ENCODE assay signal across 15 mouse cellular contexts in genomic region chr16:10732421-10732820, GRCm38 (mm10). TPM values are rescaled to one million over a fixed set of nuclear protein-coding genes. Genes with fewer than 3 reads are reported as not detected.
DNase-seq lines count a peak whose midpoint lies in the region; ATAC-seq and TF ChIP-seq lines count a peak whose summit lies in the region.
"Had no signal": no experiment of that assay in that cellular context is flagged by ENCODE, and none has a peak within 500 bp of the region (broad histone marks: within the 10 kb centered on the region; RNA-seq: fewer than 3 reads in every experiment).

No protein-coding gene starts in this region.

- peak overlapping the region; percentile 65 for H3K4me2 ChIP-seq in liver, embryonic 13.5 days
- no peak overlapping the region for H3K4me2 ChIP-seq in forebrain, postnatal 0 days (ENCODE audit: low read depth)
- H3K4me2 ChIP-seq in heart, embryonic 12.5 days = no peak overlapping the region
- H3K4me2 ChIP-seq: hindbrain, embryonic 13.5 days had no signal

- no peak for TF ChIP-seq CTCF in forebrain, postnatal 0 days (IDR thresholded peaks at IDR 0.05; ENCODE audit: low read depth)

- no peaks in the 10 kb centered on the region for H3K36me3 ChIP-seq in liver, embryonic 13.5 days
- no peaks in the 10 kb centered on the region for H3K36me3 ChIP-seq in splenic B cell, adult 2 months (ENCODE audit: control insufficient read depth, insufficient read depth, low read length, poor library complexity, severe bottlenecking)
- H3K36me3 ChIP-seq in forebrain, postnatal 0 days (ENCODE audit: insufficient read depth) = no peaks in the 10 kb centered on the region
- no peaks in the 10 kb centered on the region for H3K36me3 ChIP-seq in heart, embryonic 12.5 days

- peak overlapping the region; percentile 41; the same call in 1 of the 2 replicates for H3K9ac ChIP-seq in liver, embryonic 13.5 days
- H3K9ac ChIP-seq in forebrain, postnatal 0 days = no peak overlapping the region
- H3K9ac ChIP-seq in heart, embryonic 12.5 days = no peak overlapping the region
- H3K9ac ChIP-seq: hindbrain, embryonic 13.5 days had no signal

- WGBS in liver, embryonic 13.5 days (ENCODE audit: insufficient replicate concordance) = 16% methylated on average over 5 of the region's 5 CpGs
- WGBS in forebrain, postnatal 0 days = 91% methylated on average over 5 of the region's 5 CpGs
- 70% methylated on average over 5 of the region's 5 CpGs for WGBS in heart, embryonic 12.5 days

- no peaks in the 10 kb centered on the region for H3K27me3 ChIP-seq in liver, embryonic 13.5 days
- H3K27me3 ChIP-seq in splenic B cell, adult 2 months (ENCODE audit: control insufficient read depth, insufficient read depth, low read length, poor library complexity, severe bottlenecking) = no peaks in the 10 kb centered on the region
- H3K27me3 ChIP-seq in forebrain, postnatal 0 days (ENCODE audit: insufficient read depth, low read length) = no peaks in the 10 kb centered on the region
- no peaks in the 10 kb centered on the region for H3K27me3 ChIP-seq in heart, embryonic 12.5 days (replicated peaks)
- H3K27me3 ChIP-seq: hindbrain, embryonic 13.5 days had no signal

- no peaks in the 10 kb centered on the region for H3K9me3 ChIP-seq in liver, embryonic 13.5 days (replicated peaks)
- H3K9me3 ChIP-seq in forebrain, postnatal 0 days (ENCODE audit: low read length) = no peaks in the 10 kb centered on the region
- H3K9me3 ChIP-seq in heart, embryonic 12.5 days (replicated peaks) = no peaks in the 10 kb centered on the region
- H3K9me3 ChIP-seq: hindbrain, embryonic 13.5 days had no signal

- peaks cover 32% of the 10 kb centered on the region for H3K4me1 ChIP-seq in liver, embryonic 13.5 days (replicated peaks)
- no peaks in the 10 kb centered on the region for H3K4me1 ChIP-seq in forebrain, postnatal 0 days (ENCODE audit: insufficient read depth)
- peaks cover 18% of the 10 kb centered on the region for H3K4me1 ChIP-seq in heart, embryonic 12.5 days (replicated peaks)

- peak overlapping the region; percentile 58 for H3K27ac ChIP-seq in liver, embryonic 13.5 days
- no peak overlapping the region for H3K27ac ChIP-seq in forebrain, postnatal 0 days (ENCODE audit: low read depth, low read length)
- H3K27ac ChIP-seq in heart, embryonic 12.5 days (ENCODE audit: poor library complexity, severe bottlenecking) = no peak overlapping the region
- H3K27ac ChIP-seq: gastrocnemius, adult 2 months; hindbrain, embryonic 13.5 days had no signal

- ATAC-seq in common myeloid progenitor, adult 5-6 weeks (replicated peaks; ENCODE audit: low read depth, poor library complexity, severe bottlenecking) = peak; percentile 64
- peak; percentile 96 for ATAC-seq in liver, embryonic 13.5 days (ENCODE audit: low read depth)
- no peak for ATAC-seq in forebrain, postnatal 0 days
- no peak for ATAC-seq in heart, embryonic 12.5 days (ENCODE audit: insufficient number of reproducible peaks, low FRiP score)

- peak; percentile 76 for DNase-seq in CD4-positive, CD25-positive, alpha-beta regulatory T cell, adult 2 months (ENCODE audit: low read depth, low spot score)
- peak; percentile 69 for DNase-seq in liver, embryonic 13.5 days
- DNase-seq in splenic B cell, adult 2 months (ENCODE audit: low read depth, low spot score) = peak; percentile 43
- no peak for DNase-seq in lung, postnatal 4 days
- no peak for DNase-seq in forebrain, postnatal 0 days
- no peak for DNase-seq in right cerebral cortex, postnatal 14 days
- DNase-seq: cerebellum, adult 8-10 months; gastrocnemius, adult 2 months; midbrain, embryonic 14.5 days had no signal

- H3K4me3 ChIP-seq in liver, embryonic 13.5 days (replicated peaks) = peak overlapping the region; percentile 36
- H3K4me3 ChIP-seq in forebrain, postnatal 0 days (ENCODE audit: low read depth, low read length) = no peak overlapping the region
- no peak overlapping the region for H3K4me3 ChIP-seq in heart, embryonic 12.5 days
- H3K4me3 ChIP-seq: gastrocnemius, adult 2 months; hindbrain, embryonic 13.5 days had no signal

RNA-seq across cellular contexts. Expression of gene Socs1, which starts 52.9 kb away (rescaled TPM):
- 0.59 and 2.3 TPM in 2 replicates for total RNA-seq in common myeloid progenitor, adult 5-6 weeks (2017)
- 1.2 and 1.3 TPM in 2 replicates for polyA plus RNA-seq in liver, embryonic 13.5 days (2015; fragmentation: Nextera tagmentation; extraction: Ambion mirVana)
- total RNA-seq in forebrain, postnatal 0 days (2014; rRNA removed) = 1.5 and 4.0 TPM in 2 replicates
- polyA plus RNA-seq in forebrain, postnatal 0 days (2015; fragmentation: Nextera tagmentation; extraction: Ambion mirVana) = 2.6 and 2.7 TPM in 2 replicates
- 6.0 and 6.2 TPM in 2 replicates for polyA plus RNA-seq in heart, embryonic 12.5 days (2016; fragmentation: Nextera tagmentation; extraction: Ambion mirVana)

RNA-seq across cellular contexts. Expression of gene Tnp2, which starts 56.0 kb away (rescaled TPM):
- not detected in 2 replicates for total RNA-seq in common myeloid progenitor, adult 5-6 weeks (2017)
- not detected in 2 replicates for polyA plus RNA-seq in liver, embryonic 13.5 days (2015; fragmentation: Nextera tagmentation; extraction: Ambion mirVana)
- total RNA-seq in forebrain, postnatal 0 days (2014; rRNA removed) = not detected in 2 replicates
- not detected in 2 replicates for polyA plus RNA-seq in forebrain, postnatal 0 days (2015; fragmentation: Nextera tagmentation; extraction: Ambion mirVana)
- not detected in 2 replicates for polyA plus RNA-seq in heart, embryonic 12.5 days (2016; fragmentation: Nextera tagmentation; extraction: Ambion mirVana)
- total RNA-seq: adrenal gland, adult 18-20 months; ES-E14; gastrocnemius, adult 2 months had no signal
- polyA plus RNA-seq: hindbrain, embryonic 13.5 days; limb, embryonic 11.5 days; midbrain, embryonic 14.5 days had no signal

RNA-seq across cellular contexts. Expression of gene Prm3, which starts 58.3 kb away (rescaled TPM):
- not detected in 2 replicates for total RNA-seq in common myeloid progenitor, adult 5-6 weeks (2017)
- polyA plus RNA-seq in liver, embryonic 13.5 days (2015; fragmentation: Nextera tagmentation; extraction: Ambion mirVana) = not detected in 2 replicates
- total RNA-seq in forebrain, postnatal 0 days (2014; rRNA removed) = not detected in 2 replicates
- not detected in 2 replicates for polyA plus RNA-seq in forebrain, postnatal 0 days (2015; fragmentation: Nextera tagmentation; extraction: Ambion mirVana)
- not detected in 2 replicates for polyA plus RNA-seq in heart, embryonic 12.5 days (2016; fragmentation: Nextera tagmentation; extraction: Ambion mirVana)
- total RNA-seq: adrenal gland, adult 18-20 months; ES-E14; gastrocnemius, adult 2 months had no signal
- polyA plus RNA-seq: hindbrain, embryonic 13.5 days; limb, embryonic 11.5 days; midbrain, embryonic 14.5 days had no signal

Comparison
In these comparisons a context has a peak if more than half of its experiments do, and no peak if none do; other contexts are left out.
1. DNase-seq: peak in CD4-positive, CD25-positive, alpha-beta regulatory T cell, adult 2 months (single experiment), liver, embryonic 13.5 days (single experiment) and splenic B cell, adult 2 months (single experiment); none in lung, postnatal 4 days (0 of 2), forebrain, postnatal 0 days (single experiment) and right cerebral cortex, postnatal 14 days (single experiment).
2. ATAC-seq: peak in common myeloid progenitor, adult 5-6 weeks (single experiment) and liver, embryonic 13.5 days (single experiment); none in forebrain, postnatal 0 days (single experiment) and heart, embryonic 12.5 days (single experiment).